28 mouse cellular contexts compared by ENCODE assay signal in genomic region chr7:67029481-67029880, GRCm38 (mm10).
"Had no signal": no experiment of that assay in that cellular context is flagged by ENCODE, and none has a peak within 500 bp of the region (broad histone marks: within the 10 kb centered on the region; RNA-seq: fewer than 3 reads in every experiment).

No protein-coding gene starts in this region.

- H3K27ac ChIP-seq: limb, embryonic 12.5 days; limb, embryonic 13.5 days; limb, embryonic 15.5 days; liver, embryonic 12.5 days; liver, embryonic 13.5 days; liver, embryonic 14.5 days; liver, embryonic 15.5 days; lung, embryonic 15.5 days; macrophage; midbrain, embryonic 10.5 days; midbrain, embryonic 12.5 days; midbrain, embryonic 13.5 days; midbrain, embryonic 15.5 days; neural tube, embryonic 12.5 days had no signal

- H3K36me3 ChIP-seq: limb, embryonic 10.5 days; limb, embryonic 12.5 days; limb, embryonic 15.5 days; liver, embryonic 12.5 days; liver, embryonic 13.5 days; liver, embryonic 15.5 days; midbrain, embryonic 10.5 days; midbrain, embryonic 12.5 days; midbrain, embryonic 13.5 days; midbrain, embryonic 15.5 days; neural tube, embryonic 12.5 days had no signal

- H3K9me3 ChIP-seq: limb, embryonic 10.5 days; limb, embryonic 12.5 days; limb, embryonic 13.5 days; limb, embryonic 15.5 days; liver, embryonic 12.5 days; liver, embryonic 13.5 days; liver, embryonic 15.5 days; lung, embryonic 15.5 days; midbrain, embryonic 10.5 days; midbrain, embryonic 12.5 days; midbrain, embryonic 13.5 days; midbrain, embryonic 15.5 days; neural tube, embryonic 12.5 days had no signal

- H3K4me1 ChIP-seq: liver, embryonic 15.5 days; megakaryocyte, embryonic 14.5 days; midbrain, embryonic 12.5 days; midbrain, embryonic 13.5 days; midbrain, embryonic 15.5 days; neural tube, embryonic 12.5 days had no signal

- H3K27me3 ChIP-seq: limb, embryonic 12.5 days; limb, embryonic 13.5 days; limb, embryonic 15.5 days; liver, embryonic 12.5 days; liver, embryonic 13.5 days; liver, embryonic 15.5 days; lung, embryonic 15.5 days; megakaryocyte, embryonic 14.5 days; midbrain, embryonic 12.5 days; midbrain, embryonic 13.5 days; midbrain, embryonic 15.5 days; neural tube, embryonic 12.5 days had no signal

- H3K4me3 ChIP-seq: limb, embryonic 10.5 days; limb, embryonic 12.5 days; limb, embryonic 13.5 days; limb, embryonic 15.5 days; liver, embryonic 12.5 days; liver, embryonic 13.5 days; liver, embryonic 15.5 days; lung, embryonic 15.5 days; megakaryocyte, embryonic 14.5 days; midbrain, embryonic 10.5 days; midbrain, embryonic 12.5 days; midbrain, embryonic 13.5 days; midbrain, embryonic 15.5 days; myocyte; neural tube, embryonic 12.5 days had no signal

- DNase-seq: left cerebral cortex, postnatal 4 days; liver; liver, embryonic 13.5 days; liver, postnatal 0 days; lung, adult 18-20 months; lung, adult 2 months; lung, embryonic 14.5 days; lung, postnatal 10 days; lung, postnatal 14 days; lung, postnatal 36 days; lung, postnatal 4 days; midbrain, embryonic 14.5 days had no signal
